Mouse (Mus musculus) hindbrain, embryonic 16.5 days (tissue): ENCODE measurements around the gene Mast2. TPM values are rescaled to one million over a fixed set of nuclear protein-coding genes. Genes with fewer than 3 reads are reported as not detected.

Experiments used
- ATAC-seq: fragments of 200-750 bp; cut with Nextera tagmentation; 2 replicates; pipeline ENCODE4 v1.8.0; 2017; ENCODE audit warnings: moderate TSS enrichment, moderate library complexity
- H3K27ac ChIP-seq: fragments of 300-500 bp; sonication (generic); 2 replicates; pipeline ENCODE4 v1.5.1; 2014; ENCODE audit warnings: low read depth, mild to moderate bottlenecking, control low read depth, low read length, moderate library complexity
- H3K27me3 ChIP-seq: fragments of 300-500 bp; sonication (generic); replicated peaks from 2 replicates; pipeline ENCODE4 v1.6.1; 2014; ENCODE audit warnings: low read length; ENCODE audit not compliant: control insufficient read depth, insufficient read depth
- H3K36me3 ChIP-seq: fragments of 300-500 bp; sonication (generic); 2 replicates; pipeline ENCODE4 v1.6.1; 2014; ENCODE audit warnings: mild to moderate bottlenecking, low read length, moderate library complexity, mixed read lengths; ENCODE audit not compliant: control insufficient read depth, insufficient read depth
- H3K4me1 ChIP-seq: fragments of 300-500 bp; sonication (generic); 2 replicates; pipeline ENCODE4 v1.6.1; 2014; ENCODE audit warnings: low read depth, low read length; ENCODE audit not compliant: control insufficient read depth, insufficient read depth
- H3K4me2 ChIP-seq: fragments of 300-500 bp; sonication (generic); 2 replicates; pipeline ENCODE4 v1.6.1; 2014; ENCODE audit warnings: mild to moderate bottlenecking, low read length, control low read depth, moderate library complexity
- H3K4me3 ChIP-seq: fragments of 300-500 bp; sonication (generic); 2 replicates; pipeline ENCODE4 v1.5.1; 2014; ENCODE audit warnings: mild to moderate bottlenecking, low read length, control low read depth, moderate library complexity
- H3K9ac ChIP-seq: fragments of 300-500 bp; sonication (generic); 2 replicates; pipeline ENCODE4 v1.6.1; 2014; ENCODE audit warnings: low read depth, mild to moderate bottlenecking, control low read depth, low read length, moderate library complexity
- H3K9me3 ChIP-seq: fragments of 300-500 bp; sonication (generic); 2 replicates; pipeline ENCODE4 v1.6.1; 2014; ENCODE audit warnings: mild to moderate bottlenecking, low read length, moderate library complexity; ENCODE audit not compliant: control insufficient read depth
- WGBS: fragments of 180-500 bp; shearing (Covaris S2); extraction: QIAGEN DNeasy Blood & Tissue Kit; methylation state at CpG from one replicate; pipeline ENCODE4 v1.1.7; 2014; 5-methylcytosine and 5-hydroxymethylcytosine counted together
- polyA plus RNA-seq: library from polyadenylated mRNA; unstranded; fragments of >200 nt; fragmentation: Nextera tagmentation; extraction: Ambion mirVana; gene quantifications from 2 replicates; pipeline ENCODE4 v1.2.1, GENCODE M21; 2015

The Mast2 gene
- polyA plus RNA-seq = 32.2 and 40.4 TPM in 2 replicates

- ATAC-seq = peak; percentile 92
- Histone ChIP-seq H3K9ac (peak within 1 kb of the TSS; percentile 84), H3K36me3 (no peaks in the 10 kb centered on the region), H3K27ac (peak within 1 kb of the TSS; percentile 96), H3K27me3 (no peaks in the 10 kb centered on the region), H3K4me2 (peak within 1 kb of the TSS; percentile 72), H3K4me1 (peaks cover 18% of the 10 kb centered on the region), H3K4me3 (peak within 1 kb of the TSS; percentile 91), H3K9me3 (no peaks in the 10 kb centered on the region)
- 2% methylated on average over 38 of the region's 68 CpGs for WGBS
Measured at GRCm38 (mm10) chr4:116464126-116464981, at the start of gene Mast2. Mast2 (minus strand) TSS chr4:116464183.

- under 1% methylated on average over 52 of the region's 55 CpGs for WGBS
Measured at GRCm38 (mm10) chr4:116507425-116508218, 43.6 kb upstream of the Mast2 start, which contains the start of gene Ipp. Ipp (plus strand) TSS chr4:116507549.

GRCm38 (mm10) chr4:116506886-116507424, 43.0 kb upstream of the Mast2 start:
- Histone ChIP-seq H3K9ac (peak overlapping the region; percentile 83), H3K4me1 (peaks cover 10% of the 10 kb centered on the region), H3K27ac (peak overlapping the region; percentile 89), H3K36me3 (no peaks in the 10 kb centered on the region), H3K27me3 (no peaks in the 10 kb centered on the region), H3K9me3 (no peaks in the 10 kb centered on the region), H3K4me3 (peak overlapping the region; percentile 78), H3K4me2 (peak overlapping the region; percentile 77)
- ATAC-seq = no peak; the same call in 1 of the 2 replicates
- WGBS = 27% methylated on average over 11 of the region's 11 CpGs

More at GRCm38 (mm10) chr4:116507425-116508218, 43.6 kb upstream of the Mast2 start, which contains the start of gene Ipp:
- no peaks in the 10 kb centered on the region for H3K36me3 ChIP-seq
- H3K9ac ChIP-seq = peak within 1 kb of the TSS; percentile 83
- peak within 1 kb of the TSS; percentile 89 for H3K27ac ChIP-seq
- no peaks in the 10 kb centered on the region for H3K9me3 ChIP-seq
- peak within 1 kb of the TSS; percentile 78 for H3K4me3 ChIP-seq
- peaks cover 10% of the 10 kb centered on the region for H3K4me1 ChIP-seq
- peak; percentile 99 for ATAC-seq
- H3K27me3 ChIP-seq = no peaks in the 10 kb centered on the region
- H3K4me2 ChIP-seq = peak within 1 kb of the TSS; percentile 77

- H3K4me3 ChIP-seq = no peak overlapping the region
- ATAC-seq = no peak
- H3K36me3 ChIP-seq = no peaks in the 10 kb centered on the region
- H3K4me2 ChIP-seq = no peak overlapping the region
- WGBS = 81% methylated on average over 3 of the region's 3 CpGs
- no peaks in the 10 kb centered on the region for H3K4me1 ChIP-seq
- no peak overlapping the region for H3K27ac ChIP-seq
- H3K9ac ChIP-seq = no peak overlapping the region
- H3K27me3 ChIP-seq = no peaks in the 10 kb centered on the region
- no peaks in the 10 kb centered on the region for H3K9me3 ChIP-seq
Measured at GRCm38 (mm10) chr4:116499978-116500377, 36.0 kb upstream of the Mast2 start.

- WGBS = 83% methylated on average over 5 of the region's 5 CpGs
- no peak for ATAC-seq
- Histone ChIP-seq H3K9ac (no peak overlapping the region), H3K4me1 (no peaks in the 10 kb centered on the region), H3K27ac (no peak overlapping the region), H3K4me2 (no peak overlapping the region), H3K27me3 (no peaks in the 10 kb centered on the region), H3K4me3 (no peak overlapping the region), H3K36me3 (no peaks in the 10 kb centered on the region), H3K9me3 (no peaks in the 10 kb centered on the region)
Measured at GRCm38 (mm10) chr4:116493646-116494045, 29.7 kb upstream of the Mast2 start.

- Histone ChIP-seq H3K36me3 (no peaks in the 10 kb centered on the region), H3K4me1 (no peaks in the 10 kb centered on the region), H3K9ac (no peak overlapping the region), H3K27ac (no peak overlapping the region), H3K27me3 (no peaks in the 10 kb centered on the region), H3K4me3 (no peak overlapping the region), H3K4me2 (no peak overlapping the region), H3K9me3 (no peaks in the 10 kb centered on the region)
- ATAC-seq = no peak
- 81% methylated on average over 4 of the region's 4 CpGs for WGBS
Measured at GRCm38 (mm10) chr4:116492460-116492859, 28.5 kb upstream of the Mast2 start.

GRCm38 (mm10) chr4:116491886-116492285, 27.9 kb upstream of the Mast2 start:
- Histone ChIP-seq H3K4me3 (no peak overlapping the region), H3K4me1 (no peaks in the 10 kb centered on the region), H3K9ac (no peak overlapping the region), H3K27me3 (no peaks in the 10 kb centered on the region), H3K4me2 (no peak overlapping the region), H3K27ac (no peak overlapping the region), H3K9me3 (no peaks in the 10 kb centered on the region), H3K36me3 (no peaks in the 10 kb centered on the region)
- WGBS = 86% methylated on average over 2 of the region's 2 CpGs
- ATAC-seq = no peak

- no peak overlapping the region for H3K4me3 ChIP-seq
Measured at GRCm38 (mm10) chr4:116491119-116491536, 27.1 kb upstream of the Mast2 start.

More at GRCm38 (mm10) chr4:116491119-116491536, 27.1 kb upstream of the Mast2 start:
- no peak for ATAC-seq
- Histone ChIP-seq H3K4me2 (no peak overlapping the region), H3K9ac (no peak overlapping the region), H3K27ac (no peak overlapping the region), H3K9me3 (no peaks in the 10 kb centered on the region), H3K36me3 (no peaks in the 10 kb centered on the region), H3K4me1 (no peaks in the 10 kb centered on the region), H3K27me3 (no peaks in the 10 kb centered on the region)
- WGBS = 53% methylated on average over 2 of the region's 2 CpGs
